27 mouse cellular contexts compared by ENCODE assay signal in the genomic region with DNA sequence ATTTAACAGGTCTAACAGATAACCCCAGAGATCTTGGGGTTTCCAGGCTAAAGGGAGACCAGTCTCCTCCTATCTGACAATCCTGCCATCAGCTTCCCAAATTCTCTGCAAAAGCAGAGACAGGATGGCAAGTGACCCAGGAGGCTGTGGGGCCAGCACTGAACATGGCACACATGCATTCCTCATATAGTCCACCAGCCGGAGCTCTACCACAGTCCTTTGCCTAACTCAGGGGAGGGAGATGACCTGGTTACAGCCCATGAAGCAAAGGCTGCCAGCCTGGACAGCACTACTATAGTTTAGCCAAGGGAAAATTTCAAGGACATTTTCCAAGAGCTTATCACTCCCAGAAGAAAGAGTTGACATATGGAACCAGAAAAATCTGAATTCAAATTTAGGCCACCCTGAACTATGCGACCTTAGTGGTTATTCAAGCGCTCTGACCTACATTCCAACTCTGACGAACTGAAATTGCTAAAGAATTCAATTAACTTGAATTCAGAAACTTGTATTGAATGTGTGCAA. TPM values are rescaled to one million over a fixed set of nuclear protein-coding genes. Genes with fewer than 3 reads are reported as not detected.
DNase-seq lines count a peak whose midpoint lies in the region; ATAC-seq and TF ChIP-seq lines count a peak whose summit lies in the region.
"Had no signal": no experiment of that assay in that cellular context is flagged by ENCODE, and none has a peak within 500 bp of the region (broad histone marks: within the 10 kb centered on the region; RNA-seq: fewer than 3 reads in every experiment).

No protein-coding gene starts in this region.

- no peak for ATAC-seq in liver, postnatal 0 days
- ATAC-seq in liver, embryonic 12.5 days = no peak
- ATAC-seq in stomach, postnatal 0 days (ENCODE audit: low FRiP score, low TSS enrichment) = no peak
- ATAC-seq: intestine, embryonic 15.5 days had no signal

- H3K4me2 ChIP-seq in liver, postnatal 0 days (ENCODE audit: low read depth, low read length) = no peak overlapping the region
- H3K4me2 ChIP-seq in liver, embryonic 12.5 days = no peak overlapping the region
- no peak overlapping the region for H3K4me2 ChIP-seq in stomach, postnatal 0 days (replicated peaks; ENCODE audit: low read depth)
- H3K4me2 ChIP-seq: heart, embryonic 15.5 days; hindbrain, embryonic 15.5 days; intestine, embryonic 15.5 days; limb, embryonic 13.5 days; midbrain, embryonic 11.5 days; neural tube, embryonic 12.5 days had no signal

- H3K9ac ChIP-seq in liver, postnatal 0 days (replicated peaks) = no peak overlapping the region
- H3K9ac ChIP-seq in liver, embryonic 12.5 days = no peak overlapping the region
- no peak overlapping the region for H3K9ac ChIP-seq in stomach, postnatal 0 days (ENCODE audit: low read length)
- H3K9ac ChIP-seq: heart, embryonic 15.5 days; hindbrain, embryonic 15.5 days; intestine, embryonic 15.5 days; limb, embryonic 13.5 days; neural tube, embryonic 12.5 days had no signal

- peak; percentile 21 for DNase-seq in cerebellum, adult 9-11 months
- DNase-seq in cerebellum, adult 11 months = no peak
- DNase-seq in liver, postnatal 0 days = no peak
- DNase-seq in cerebellum, postnatal 10 days = peak; percentile 15 to 18
- no peak for DNase-seq in stomach, postnatal 0 days (ENCODE audit: low spot score)
- DNase-seq in left cerebral cortex, postnatal 25 days (ENCODE audit: low spot score in 2 of 2) = no peak
- DNase-seq: adrenal gland, adult 2 months; B cell, adult 2 months; gastrocnemius, adult 2 months; heart, postnatal 4 days; lung, adult 2 months; lung, postnatal 4 days; spleen, adult 18-20 months had no signal

- no peak overlapping the region for H3K4me3 ChIP-seq in liver, postnatal 0 days (ENCODE audit: low read depth, low read length)
- H3K4me3 ChIP-seq in liver, embryonic 12.5 days = no peak overlapping the region
- no peak overlapping the region for H3K4me3 ChIP-seq in stomach, postnatal 0 days (ENCODE audit: low read depth, low read length)
- H3K4me3 ChIP-seq: gastrocnemius, adult 2 months; heart, embryonic 15.5 days; hindbrain, embryonic 15.5 days; intestine, embryonic 15.5 days; limb, embryonic 13.5 days; neural tube, embryonic 12.5 days had no signal

- TF ChIP-seq CTCF in liver, postnatal 0 days (IDR thresholded peaks at IDR 0.05; ENCODE audit: low read depth) = peak; percentile 30; the same call in 1 of the 2 replicates
- 0 out of 2 replicates have a peak, but pooled peaks have one; percentile 6 for TF ChIP-seq CTCF in stomach, postnatal 0 days (IDR thresholded peaks at IDR 0.05; ENCODE audit: low read depth)

- H3K9me3 ChIP-seq in liver, postnatal 0 days (ENCODE audit: low read length) = no peaks in the 10 kb centered on the region
- no peaks in the 10 kb centered on the region for H3K9me3 ChIP-seq in liver, embryonic 12.5 days (replicated peaks)
- no peaks in the 10 kb centered on the region for H3K9me3 ChIP-seq in stomach, postnatal 0 days (ENCODE audit: control insufficient read depth, low read length)
- H3K9me3 ChIP-seq: heart, embryonic 15.5 days; hindbrain, embryonic 15.5 days; intestine, embryonic 15.5 days; limb, embryonic 13.5 days; neural tube, embryonic 12.5 days had no signal

- TF ChIP-seq EP300 in liver, postnatal 0 days (IDR thresholded peaks at IDR 0.05; ENCODE audit: low read depth) = no peak
- no peak for TF ChIP-seq EP300 in stomach, postnatal 0 days (optimal IDR thresholded peaks at IDR 0.05)

- no peaks in the 10 kb centered on the region for H3K4me1 ChIP-seq in liver, postnatal 0 days (ENCODE audit: insufficient read depth)
- no peaks in the 10 kb centered on the region for H3K4me1 ChIP-seq in liver, embryonic 12.5 days
- no peaks in the 10 kb centered on the region for H3K4me1 ChIP-seq in stomach, postnatal 0 days (replicated peaks; ENCODE audit: control insufficient read depth, insufficient read depth)
- H3K4me1 ChIP-seq: heart, embryonic 15.5 days; hindbrain, embryonic 15.5 days; intestine, embryonic 15.5 days; limb, embryonic 13.5 days; neural tube, embryonic 12.5 days had no signal

- WGBS in liver, postnatal 0 days (ENCODE audit: insufficient replicate concordance) = 81% methylated on average over 4 of the region's 4 CpGs
- WGBS in liver, embryonic 12.5 days (ENCODE audit: insufficient replicate concordance) = 71% methylated on average over 4 of the region's 4 CpGs
- WGBS in stomach, postnatal 0 days = 85% methylated on average over 4 of the region's 4 CpGs

- H3K27ac ChIP-seq in liver, postnatal 0 days (ENCODE audit: low read depth) = no peak overlapping the region
- no peak overlapping the region for H3K27ac ChIP-seq in liver, embryonic 12.5 days
- no peak overlapping the region for H3K27ac ChIP-seq in stomach, postnatal 0 days (replicated peaks)
- H3K27ac ChIP-seq: gastrocnemius, adult 2 months; heart, embryonic 15.5 days; hindbrain, embryonic 15.5 days; intestine, embryonic 15.5 days; limb, embryonic 13.5 days; neural tube, embryonic 12.5 days had no signal

- no peaks in the 10 kb centered on the region for H3K36me3 ChIP-seq in liver, postnatal 0 days (replicated peaks; ENCODE audit: insufficient read depth, low read length)
- no peaks in the 10 kb centered on the region for H3K36me3 ChIP-seq in liver, embryonic 12.5 days
- H3K36me3 ChIP-seq in stomach, postnatal 0 days (ENCODE audit: control insufficient read depth, insufficient read depth, low read length) = no peaks in the 10 kb centered on the region
- H3K36me3 ChIP-seq: heart, embryonic 15.5 days; hindbrain, embryonic 15.5 days; intestine, embryonic 15.5 days; limb, embryonic 13.5 days; neural tube, embryonic 12.5 days had no signal

- H3K27me3 ChIP-seq in liver, postnatal 0 days (ENCODE audit: insufficient read depth, low read length) = no peaks in the 10 kb centered on the region
- no peaks in the 10 kb centered on the region for H3K27me3 ChIP-seq in liver, embryonic 12.5 days (replicated peaks)
- H3K27me3 ChIP-seq in stomach, postnatal 0 days (ENCODE audit: control insufficient read depth, insufficient read depth, low read length) = no peaks in the 10 kb centered on the region
- H3K27me3 ChIP-seq: heart, embryonic 15.5 days; hindbrain, embryonic 15.5 days; intestine, embryonic 15.5 days; limb, embryonic 13.5 days; neural tube, embryonic 12.5 days had no signal

- intact Hi-C loops in left cerebral cortex, postnatal 25 days (cut with DNase I) = no loop called here

RNA-seq across cellular contexts. Expression of gene Fcrl5, which starts 13.1 kb away (rescaled TPM):
- not detected in 2 replicates for polyA plus RNA-seq in liver, postnatal 0 days (2015; fragmentation: Nextera tagmentation; extraction: Ambion mirVana)
- polyA plus RNA-seq in liver, embryonic 12.5 days (2016; fragmentation: Nextera tagmentation; extraction: Ambion mirVana) = not detected in 2 replicates
- polyA plus RNA-seq in stomach, postnatal 0 days (2015; fragmentation: Nextera tagmentation; extraction: Ambion mirVana) = 0.04 TPM in 1 of 2 replicates, not detected in the other
- total RNA-seq in left cerebral cortex, postnatal 25 days (2021) = not detected
- total RNA-seq: adrenal gland, adult 2 months; gastrocnemius, adult 2 months; heart, postnatal 4 days; layer of hippocampus, postnatal 25 days had no signal
- polyA plus RNA-seq: adrenal gland, adult 2 months; brain, embryonic 14.5 days; forebrain, embryonic 11.5 days; heart, embryonic 15.5 days; hindbrain, embryonic 15.5 days; intestine, embryonic 15.5 days; kidney, embryonic 14.5 days; limb, embryonic 13.5 days; midbrain, embryonic 11.5 days; neural tube, embryonic 12.5 days; stomach, embryonic 16.5 days; thymus, postnatal 0 days; urinary bladder, adult 2 months had no signal

RNA-seq across cellular contexts. Expression of gene Fcrl1, which starts 46.3 kb away (rescaled TPM):
- polyA plus RNA-seq in liver, postnatal 0 days (2015; fragmentation: Nextera tagmentation; extraction: Ambion mirVana) = 0.95 and 1.7 TPM in 2 replicates
- 0.75 and 0.79 TPM in 2 replicates for polyA plus RNA-seq in liver, embryonic 12.5 days (2016; fragmentation: Nextera tagmentation; extraction: Ambion mirVana)
- 0.39 and 0.52 TPM in 2 replicates for polyA plus RNA-seq in stomach, postnatal 0 days (2015; fragmentation: Nextera tagmentation; extraction: Ambion mirVana)
- total RNA-seq in left cerebral cortex, postnatal 25 days (2021) = under 1 TPM in 1 of 2 experiments, not detected in 1; 0.43 TPM
- total RNA-seq: adrenal gland, adult 2 months; gastrocnemius, adult 2 months; heart, postnatal 4 days had no signal
- polyA plus RNA-seq: forebrain, embryonic 11.5 days; midbrain, embryonic 11.5 days had no signal

Comparison
In these comparisons a context has a peak if more than half of its experiments do, and no peak if none do; other contexts are left out.
1. DNase-seq: peak in cerebellum, adult 9-11 months (single experiment) and cerebellum, postnatal 10 days (2 of 2); none in cerebellum, adult 11 months (single experiment), liver, postnatal 0 days (single experiment), stomach, postnatal 0 days (single experiment) and left cerebral cortex, postnatal 25 days (0 of 2).